Mouse (Mus musculus) stomach, postnatal 0 days (tissue): ENCODE results near the gene Kif26a.

Experiments
- CTCF ChIP-seq: IDR thresholded peaks from 2 replicates; pipeline ENCODE4 v1.5.1; 2016; ENCODE audit warnings: antibody characterized with exemption, low read depth, mild to moderate bottlenecking, moderate library complexity
- EP300 ChIP-seq: optimal IDR thresholded peaks from 2 replicates; pipeline ENCODE3; 2016; ENCODE audit warnings: antibody characterized with exemption

- TF ChIP-seq CTCF = no peak
- TF ChIP-seq EP300 = no peak
Measured at GRCm38 (mm10) chr12:112121188-112121587, 24.8 kb upstream of the Kif26a start.
